Mouse (Mus musculus): ENCODE data around the gene Kif11.
A peak's percentile ranks its signal among the peaks of the same experiment; 100 is the strongest.

Gene Kif11

DNA sequence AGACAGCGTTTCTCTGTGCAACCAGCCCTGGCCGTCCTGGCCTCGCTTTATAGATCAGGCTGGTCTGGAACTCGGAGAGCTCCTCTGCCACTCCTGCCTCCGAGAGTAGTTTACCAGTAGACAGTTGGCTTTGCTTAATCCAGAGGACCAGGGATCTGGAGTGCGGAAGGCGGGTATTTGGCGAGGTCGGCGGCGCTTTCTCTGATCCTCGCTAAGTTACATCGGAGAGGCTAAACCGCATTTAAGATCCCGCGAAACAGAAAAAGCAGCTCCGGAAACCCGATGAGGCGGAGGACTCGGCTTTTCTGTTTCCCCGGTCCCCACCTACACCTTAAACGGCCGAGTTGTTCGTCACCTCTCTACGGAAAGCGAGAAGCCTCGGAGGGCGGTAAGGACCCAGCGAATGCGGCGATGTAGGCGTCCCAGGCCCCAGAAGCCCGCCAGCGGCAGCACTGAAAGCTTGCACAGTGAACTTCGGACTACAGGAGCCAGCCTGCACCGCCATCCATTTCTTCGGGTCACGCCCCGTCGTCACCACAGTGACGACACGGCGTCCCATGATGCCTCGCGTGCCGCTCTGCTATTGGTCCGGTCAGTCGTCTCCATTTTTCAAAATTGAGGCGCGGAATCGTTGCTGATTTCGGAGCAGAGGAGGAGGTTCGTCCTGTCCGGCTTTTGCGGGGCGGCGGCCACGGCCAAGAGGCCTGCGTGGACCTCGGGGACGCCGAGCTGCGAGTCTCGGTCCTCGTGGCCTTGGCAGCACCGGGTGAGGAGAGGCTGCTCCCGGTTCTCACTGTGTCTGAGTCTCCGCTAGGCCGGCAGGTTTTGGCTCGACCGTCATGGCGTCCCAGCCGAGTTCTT, at the start of gene Kif11:
Gene Kif11 (plus strand): TSS at position 649 of the 861 bp plus-strand sequence.
- DNase-seq (ENCODE audit: low spot score) = peak; percentile 91

DNA sequence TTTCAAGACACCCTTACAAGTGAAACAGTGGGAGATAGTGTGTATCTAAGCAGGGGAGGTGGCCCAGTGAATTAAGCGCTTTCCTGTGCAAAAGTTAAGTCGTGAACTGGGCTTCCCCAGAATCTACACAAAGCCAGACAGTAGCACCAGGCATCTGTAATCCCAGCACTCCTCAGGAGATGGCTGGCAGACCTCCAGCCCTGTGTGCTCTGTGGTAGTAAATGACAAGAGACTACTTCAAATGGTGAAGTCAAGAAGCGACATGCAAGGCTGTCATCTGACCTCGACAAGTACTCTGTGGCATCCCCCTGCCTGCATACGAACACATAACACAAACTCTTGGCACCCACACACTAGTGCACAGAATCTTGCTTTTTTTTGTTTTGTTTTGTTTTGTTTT, 49.0 kb upstream of the Kif11 start:
- DNase-seq (ENCODE audit: low spot score) = no peak

DNA sequence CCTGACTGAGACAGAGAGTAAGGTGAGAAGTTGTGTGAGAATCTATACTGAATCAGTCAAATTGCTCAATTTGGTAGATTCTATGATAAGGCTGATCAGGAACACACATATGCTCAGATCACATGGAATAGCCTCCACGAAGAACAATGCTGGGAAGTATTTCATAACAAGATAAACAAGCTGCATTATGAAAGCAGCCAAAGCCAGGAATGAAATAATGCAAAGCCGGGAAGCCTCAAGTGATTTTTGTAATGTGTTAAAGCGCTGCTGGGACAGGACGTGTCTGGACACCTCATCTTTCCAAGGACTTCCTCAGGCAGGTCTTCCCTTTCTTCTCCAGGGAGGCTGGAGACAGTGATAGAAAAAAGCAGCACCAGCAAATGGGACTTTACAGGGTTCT, 43.5 kb upstream of the Kif11 start:
- DNase-seq (ENCODE audit: low spot score) = no peak

DNA sequence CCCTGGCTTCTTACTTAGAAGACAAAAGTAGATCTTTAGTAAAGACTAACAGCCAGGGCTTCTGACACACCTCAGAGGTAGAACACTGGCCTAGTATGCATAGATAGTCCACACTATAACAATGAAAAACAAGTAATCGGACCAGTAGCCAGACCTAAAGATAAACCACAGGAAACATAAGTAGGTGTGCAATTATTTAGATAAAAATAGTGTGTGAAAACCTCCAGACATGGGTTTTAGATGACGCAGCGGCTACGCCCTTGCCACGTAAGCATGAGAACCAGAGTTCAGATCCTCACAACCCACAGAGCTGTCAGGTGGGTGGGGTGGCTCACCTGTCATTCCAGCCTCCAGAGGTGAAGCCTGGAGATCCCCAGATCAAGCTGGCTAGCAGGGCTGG, 42.8 kb upstream of the Kif11 start:
- DNase-seq (ENCODE audit: low spot score) = no peak

DNA sequence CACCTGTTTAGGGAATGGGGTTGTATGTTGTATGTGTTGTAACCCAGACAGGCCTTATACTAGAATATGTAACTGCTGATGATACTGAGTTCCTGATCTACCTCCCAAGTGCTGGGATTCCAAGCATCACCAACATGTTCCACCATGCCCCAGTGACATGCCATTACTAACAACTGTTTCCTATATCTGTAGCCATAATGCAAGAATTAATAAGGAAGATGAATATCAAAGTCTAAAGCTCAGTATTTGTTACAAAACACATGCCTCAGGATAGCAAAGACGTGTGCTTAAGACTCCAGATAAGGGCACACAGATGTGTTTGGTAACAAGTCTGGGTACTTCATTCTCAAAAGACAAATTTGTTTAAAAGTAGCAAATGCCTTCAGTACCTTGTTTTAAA, 40.8 kb upstream of the Kif11 start:
- no peak for DNase-seq (ENCODE audit: low spot score)

GRCm38 (mm10) chr19:37337752-37338151, 38.5 kb upstream of the Kif11 start, which contains the start of gene Ide:
Gene Ide (minus strand): TSS chr19:37337852.
- no peak for DNase-seq (ENCODE audit: low spot score)

- no peak for DNase-seq (ENCODE audit: low spot score)
These were observed 35.7 kb upstream of the Kif11 start for GRCm38 (mm10) chr19:37340495-37340894.

GRCm38 (mm10) chr19:37340931-37341330, 35.3 kb upstream of the Kif11 start:
- no peak for DNase-seq (ENCODE audit: low spot score)

DNA sequence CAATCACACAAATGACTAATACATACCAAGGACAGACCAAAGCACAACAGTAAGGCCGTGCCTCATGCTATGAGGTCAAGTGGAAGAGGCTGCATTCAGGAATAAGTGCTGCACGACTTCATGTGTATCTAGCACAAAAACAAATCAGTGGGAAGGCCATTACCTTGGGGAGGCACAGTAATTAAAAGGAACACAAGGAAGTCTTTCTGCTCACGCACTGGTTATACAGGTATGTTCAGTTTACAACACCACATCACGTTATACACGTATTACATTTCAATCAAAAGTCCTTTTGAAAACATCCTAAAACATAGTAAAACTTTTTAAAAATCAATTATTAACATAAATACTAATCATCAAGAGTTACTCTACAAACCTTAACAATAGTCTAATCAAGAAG, 32.3 kb upstream of the Kif11 start:
- no peak for DNase-seq (ENCODE audit: low spot score)

- DNase-seq (ENCODE audit: low spot score) = no peak
These were observed 29.9 kb upstream of the Kif11 start for GRCm38 (mm10) chr19:37346258-37346657.

DNA sequence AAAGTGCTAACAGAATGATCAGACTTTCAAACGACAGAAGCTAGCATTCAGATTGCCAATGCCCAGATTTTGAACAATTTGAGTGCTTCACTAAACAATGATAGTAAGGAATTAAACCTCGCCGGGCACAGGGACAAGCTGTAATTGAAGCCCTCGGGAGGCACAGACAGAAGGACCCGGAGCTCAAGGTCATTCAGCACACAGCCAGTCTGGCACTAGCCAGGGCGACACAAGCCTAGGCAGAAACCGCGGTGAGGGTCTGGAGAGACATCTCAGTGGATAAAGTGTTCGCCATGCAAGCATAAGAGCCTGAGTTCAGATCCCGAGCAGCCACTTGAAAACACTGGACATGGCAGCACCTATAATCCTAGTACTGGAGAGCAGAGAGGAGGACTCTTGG, 27.9 kb upstream of the Kif11 start:
- no peak for DNase-seq (ENCODE audit: low spot score)

GRCm38 (mm10) chr19:37348952-37349351, 27.3 kb upstream of the Kif11 start:
- DNase-seq (ENCODE audit: low spot score) = no peak

GRCm38 (mm10) chr19:37352756-37353155, 23.4 kb upstream of the Kif11 start:
- DNase-seq (ENCODE audit: low spot score) = no peak

- no peak for DNase-seq (ENCODE audit: low spot score)
These were observed 22.9 kb upstream of the Kif11 start for GRCm38 (mm10) chr19:37353331-37353730.

DNA sequence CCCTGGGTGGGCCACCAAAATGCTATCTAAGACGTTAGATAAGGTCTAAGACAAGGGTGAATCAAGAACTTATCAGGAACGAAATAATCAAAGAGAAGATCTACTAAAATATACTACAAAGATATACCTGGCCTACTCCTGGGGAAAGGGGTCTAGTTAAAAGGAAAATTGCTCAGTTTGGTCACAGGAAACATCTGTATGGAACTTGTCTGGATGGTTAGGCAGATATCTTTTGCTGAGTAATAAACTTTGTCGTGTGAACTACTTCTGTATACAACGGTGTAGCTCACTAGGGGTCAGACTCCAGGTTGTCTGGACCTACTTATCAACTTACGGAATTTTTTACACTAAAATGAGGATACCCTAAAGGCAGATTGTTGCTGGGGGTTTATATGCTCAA, 16.2 kb upstream of the Kif11 start:
- DNase-seq (ENCODE audit: low spot score) = no peak

DNA sequence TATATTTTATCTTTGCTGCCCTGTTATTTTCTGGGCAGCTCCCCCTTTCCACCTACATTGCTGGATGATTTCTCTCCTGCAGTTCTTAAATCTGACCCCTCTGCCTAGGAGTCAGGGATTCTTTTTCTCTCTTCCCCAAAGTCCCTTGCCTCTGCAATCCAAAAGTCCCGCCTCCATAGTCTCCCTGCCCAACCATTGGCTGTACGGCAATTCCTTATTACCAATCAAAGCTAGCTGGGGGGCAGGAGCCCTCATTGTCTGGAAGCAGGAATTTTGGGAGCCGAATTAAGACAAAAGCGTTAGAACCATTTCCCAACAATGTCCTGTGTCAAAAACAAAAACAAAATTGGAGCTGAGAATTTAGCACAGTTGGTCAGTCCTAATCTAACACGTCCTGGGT, 13.7 kb upstream of the Kif11 start:
- no peak for DNase-seq (ENCODE audit: low spot score)

DNA sequence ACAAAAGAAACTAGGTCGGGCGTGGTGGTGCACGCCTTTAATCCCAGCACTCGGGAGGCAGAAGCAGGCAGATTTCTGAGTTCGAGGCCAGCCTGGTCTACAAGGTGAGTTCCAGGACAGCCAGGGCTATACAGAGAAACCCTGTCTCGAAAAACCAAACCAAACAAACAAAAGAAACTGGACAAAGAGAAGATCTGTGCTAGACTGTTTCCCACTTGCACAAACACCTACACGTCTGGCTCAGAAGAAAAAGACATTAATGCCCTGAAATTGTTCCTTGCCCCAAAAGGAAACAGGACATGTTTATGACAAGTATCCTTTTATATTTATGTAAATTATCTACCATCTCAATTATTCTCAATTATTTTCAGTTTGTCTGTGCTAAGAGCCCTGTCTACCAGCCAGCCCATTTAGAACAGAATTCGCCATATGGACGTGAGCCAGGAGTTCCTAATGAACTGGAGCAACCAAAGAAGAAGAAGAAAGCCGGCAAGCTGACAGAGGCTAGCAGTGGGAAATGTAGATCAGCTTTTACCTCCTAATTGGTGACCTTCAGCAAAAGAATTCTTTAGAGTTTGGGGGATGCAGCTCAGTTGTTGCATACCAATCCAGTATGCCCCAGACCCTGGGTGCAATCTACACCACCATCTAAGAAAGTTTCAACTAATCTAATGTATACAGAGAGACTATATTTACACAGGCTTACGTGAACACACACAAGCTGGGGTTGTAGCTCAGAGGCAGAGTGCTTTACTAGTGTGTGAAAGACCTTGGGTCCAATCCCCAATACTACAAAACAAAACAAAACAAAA, 12.9 kb upstream of the Kif11 start:
- no peak for DNase-seq (ENCODE audit: low spot score)

DNA sequence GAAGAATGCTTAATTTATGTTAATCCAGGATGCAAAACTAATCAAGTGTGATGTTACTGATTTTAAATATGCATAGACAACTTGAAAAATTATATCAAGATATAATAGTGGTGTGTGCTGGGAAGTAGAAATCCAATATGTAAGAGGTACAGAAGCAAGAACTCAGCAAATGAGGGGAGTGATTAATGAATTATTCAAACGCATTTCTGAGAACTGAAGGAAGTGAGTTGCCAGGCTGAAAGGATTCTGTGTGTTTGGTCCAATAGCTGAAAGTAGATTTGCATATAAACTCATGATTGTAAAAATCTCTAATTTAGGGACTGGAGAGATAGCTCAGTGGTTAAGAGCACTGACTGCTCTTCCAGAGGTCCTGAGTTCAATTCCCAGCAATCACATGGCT, 7.2 kb upstream of the Kif11 start:
- DNase-seq (ENCODE audit: low spot score) = no peak

DNA sequence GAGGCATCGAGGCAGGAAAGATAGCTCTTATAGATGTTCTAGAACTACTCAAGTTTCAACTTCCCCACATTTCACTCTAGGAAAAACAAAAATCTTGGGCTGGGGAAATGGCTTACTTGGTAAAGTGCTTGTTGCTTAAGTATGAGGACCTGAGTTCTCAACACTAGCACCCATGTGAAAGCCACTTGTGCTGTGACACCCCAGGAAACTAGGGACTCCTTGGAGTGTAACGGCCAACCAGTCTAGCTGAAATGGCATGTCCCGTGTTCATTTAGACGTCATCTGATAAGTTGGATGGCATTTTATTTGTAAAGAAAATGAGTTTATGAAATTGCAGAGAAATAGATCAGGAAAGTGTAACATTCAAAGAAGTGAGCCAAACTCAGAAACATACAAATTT, 6.3 kb upstream of the Kif11 start:
- DNase-seq (ENCODE audit: low spot score) = no peak

GRCm38 (mm10) chr19:37370356-37370755, 5.8 kb upstream of the Kif11 start:
- no peak for DNase-seq (ENCODE audit: low spot score)

- DNase-seq (ENCODE audit: low spot score) = no peak
These were observed 1.1 kb upstream of the Kif11 start for GRCm38 (mm10) chr19:37374941-37375754.

- DNase-seq (ENCODE audit: low spot score) = no peak
These were observed 638 bp downstream of the Kif11 start for GRCm38 (mm10) chr19:37376841-37377240.

Measured in layer of hippocampus, adult 9-10 months (tissue).